Mouse (Mus musculus): ENCODE results near the gene Filip1. TPM values are rescaled to one million over a fixed set of nuclear protein-coding genes. Genes with fewer than 3 reads are reported as not detected.

The Filip1 gene
- total RNA-seq, 2 experiments from 2014 or later: 58.1 to 81.5 TPM

DNA sequence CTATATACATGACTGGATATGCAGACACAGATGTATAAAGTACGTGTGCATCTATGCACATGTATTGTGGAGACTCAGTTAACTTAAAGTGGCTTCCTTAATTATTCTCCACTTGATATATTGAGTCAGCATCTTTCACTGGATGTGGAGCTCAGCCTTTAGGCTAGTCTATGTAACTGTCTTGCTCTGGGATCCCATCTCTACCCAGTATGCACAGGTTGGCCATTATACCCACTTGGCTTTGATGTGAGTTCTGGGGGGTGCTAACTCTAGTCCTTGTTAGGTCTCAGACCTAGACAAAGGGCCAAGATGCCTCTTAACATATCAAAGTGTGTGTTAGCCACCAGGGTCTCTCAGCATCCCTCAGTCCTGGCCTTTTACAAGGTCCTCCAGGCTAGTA lies 181.4 kb downstream of the Filip1 start:
- DNase-seq (ENCODE audit: low spot score in 2 of 2): no peak

GRCm38 (mm10) chr9:79830874-79831273 lies 181.8 kb downstream of the Filip1 start:
- no peak for DNase-seq (ENCODE audit: low spot score in 2 of 2)

DNA sequence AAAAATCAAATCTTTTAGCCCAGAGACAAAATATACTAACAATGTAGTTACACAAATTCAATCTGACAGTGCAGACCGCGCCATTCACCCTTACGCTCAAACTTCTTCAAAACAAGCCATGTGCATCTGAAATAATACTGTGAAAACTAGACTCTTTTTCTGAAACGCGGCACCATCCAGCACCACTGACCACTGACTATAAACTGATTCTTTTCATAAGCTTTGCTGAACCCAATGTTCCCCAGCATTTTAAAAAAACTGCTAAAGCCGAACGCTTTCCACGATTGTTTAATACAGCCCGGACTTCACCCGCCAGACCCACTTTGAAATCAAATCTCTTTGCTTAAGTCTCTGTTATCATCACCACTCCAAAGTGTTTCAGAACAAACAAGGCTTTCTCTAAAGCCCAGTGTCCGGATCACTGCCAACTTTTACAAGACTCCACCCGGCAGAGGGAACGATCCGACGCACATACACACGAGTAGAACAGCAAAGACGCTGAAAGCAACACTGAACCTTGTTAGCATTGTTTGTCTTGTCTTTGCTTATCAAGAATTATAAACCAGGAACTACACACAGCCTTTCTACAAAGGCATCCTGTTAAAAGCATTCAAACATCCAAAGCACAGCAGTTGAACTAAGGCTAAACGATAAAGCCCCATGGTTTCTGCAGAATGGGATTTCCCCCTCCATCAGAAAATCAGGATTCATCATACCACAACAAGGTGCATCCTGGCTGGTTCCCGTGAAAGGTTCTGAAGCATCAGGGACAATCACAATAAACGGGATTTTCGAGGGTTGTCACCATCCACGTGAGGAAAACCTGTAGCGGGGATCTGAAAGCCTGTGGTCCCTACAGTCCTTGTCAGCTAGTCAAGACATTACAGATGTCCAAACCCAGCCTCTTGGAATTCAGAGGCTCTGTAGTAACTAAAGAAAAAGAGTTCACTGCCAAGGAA lies 182.5 kb downstream of the Filip1 start:
- no peak for DNase-seq (ENCODE audit: low spot score in 2 of 2)

- DNase-seq (ENCODE audit: low spot score in 2 of 2): no peak
Observed at GRCm38 (mm10) chr9:79827072-79827471, 185.6 kb downstream of the Filip1 start.

DNA sequence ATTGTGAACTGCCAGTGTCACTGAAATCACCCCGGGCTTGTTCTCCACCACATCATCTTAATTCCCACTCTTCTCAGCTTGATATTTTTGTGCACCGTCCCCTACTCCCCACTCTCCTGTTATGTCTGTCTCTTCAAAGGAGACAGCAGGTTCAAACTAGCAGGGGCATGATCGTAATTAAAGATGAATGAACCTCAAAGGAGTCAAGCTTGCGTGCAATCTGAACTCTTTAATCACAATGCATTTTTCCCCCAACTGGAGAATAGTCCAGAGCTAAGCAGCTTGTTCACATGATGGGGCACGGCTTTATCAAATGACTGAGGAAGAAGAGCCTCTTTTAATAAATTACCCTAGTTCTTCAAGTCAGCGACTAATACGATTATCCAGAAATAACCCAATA lies 187.1 kb downstream of the Filip1 start:
- DNase-seq (ENCODE audit: low spot score in 2 of 2): no peak

- DNase-seq (ENCODE audit: low spot score in 2 of 2): no peak
Observed at GRCm38 (mm10) chr9:79823856-79824255, 188.8 kb downstream of the Filip1 start.

- DNase-seq (ENCODE audit: low spot score in 2 of 2): no peak
Observed at GRCm38 (mm10) chr9:79823438-79823837, 189.2 kb downstream of the Filip1 start.

DNA sequence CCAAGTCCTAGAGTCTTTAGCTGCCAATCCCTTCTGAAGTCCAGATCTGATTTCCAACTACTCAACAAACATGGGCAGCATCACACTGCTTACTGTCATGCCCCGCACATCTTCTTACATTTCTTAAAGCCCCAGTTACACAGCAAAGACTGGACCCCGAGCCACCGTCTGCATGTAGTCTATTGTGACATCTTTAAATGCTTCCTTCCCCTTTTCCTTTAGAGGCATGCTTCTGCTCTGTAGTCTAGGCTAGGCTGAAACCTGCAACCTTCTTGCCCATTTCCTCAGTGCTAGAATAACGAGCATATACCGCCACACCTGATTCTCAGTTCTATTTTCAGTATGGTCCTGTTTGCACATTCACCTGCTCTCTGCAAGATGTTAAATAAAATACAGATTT lies 196.2 kb downstream of the Filip1 start:
- DNase-seq (ENCODE audit: low spot score in 2 of 2): no peak

- DNase-seq (ENCODE audit: low spot score in 2 of 2): no peak
Observed at GRCm38 (mm10) chr9:79816013-79816412, 196.6 kb downstream of the Filip1 start.

GRCm38 (mm10) chr9:79814592-79814991 lies 198.1 kb downstream of the Filip1 start:
- DNase-seq (ENCODE audit: low spot score in 2 of 2): no peak

- DNase-seq (ENCODE audit: low spot score in 2 of 2): no peak
Observed at GRCm38 (mm10) chr9:79810969-79811902, 201.4 kb downstream of the Filip1 start.

DNA sequence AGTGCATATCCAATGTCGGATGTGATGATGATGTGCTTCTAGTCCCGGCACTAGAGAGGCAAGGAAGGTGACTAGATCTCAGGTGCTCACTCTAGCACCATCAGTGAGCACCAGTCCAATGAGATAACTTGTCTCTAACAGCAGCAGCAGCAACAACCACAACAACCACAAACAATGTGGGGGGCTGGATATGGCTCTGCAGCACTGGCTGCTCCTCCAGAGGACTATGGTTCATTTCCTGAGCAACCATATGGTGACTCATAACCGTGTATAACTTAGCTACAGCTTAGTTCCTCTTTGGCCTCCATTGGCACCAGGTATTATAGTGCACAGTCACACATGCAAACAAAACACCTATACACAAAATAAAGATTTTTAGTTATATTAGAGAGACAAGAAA lies 202.1 kb downstream of the Filip1 start:
- DNase-seq (ENCODE audit: low spot score in 2 of 2): no peak

GRCm38 (mm10) chr9:79809411-79809810 lies 203.2 kb downstream of the Filip1 start:
- DNase-seq (ENCODE audit: low spot score in 2 of 2): no peak

DNA sequence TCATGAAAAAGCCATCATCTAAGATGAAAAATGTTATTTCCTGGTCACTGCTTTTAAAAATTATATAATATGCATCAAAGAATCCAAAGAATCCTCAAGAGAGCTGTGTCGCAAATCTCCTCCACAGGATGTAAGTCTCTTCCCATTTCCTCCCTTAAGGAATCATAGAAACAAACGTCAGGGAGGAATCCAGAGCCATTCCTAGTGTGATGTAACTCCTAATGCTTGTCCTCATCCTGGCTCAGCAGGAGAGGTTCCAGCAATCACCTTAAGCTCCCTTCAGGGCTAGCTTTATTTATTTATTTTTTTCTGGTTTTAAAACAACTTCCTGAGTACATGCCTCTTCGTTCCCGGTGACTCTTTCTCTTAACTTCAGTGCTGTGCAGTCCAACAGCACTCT lies 205.5 kb downstream of the Filip1 start:
- DNase-seq (ENCODE audit: low spot score in 2 of 2): no peak

- no peak for DNase-seq (ENCODE audit: low spot score in 2 of 2)
Observed at GRCm38 (mm10) chr9:79806317-79807075, 206.2 kb downstream of the Filip1 start.

GRCm38 (mm10) chr9:79805426-79805825 lies 207.2 kb downstream of the Filip1 start:
- no peak for DNase-seq (ENCODE audit: low spot score in 2 of 2)

- DNase-seq (ENCODE audit: low spot score in 2 of 2): no peak
Observed at GRCm38 (mm10) chr9:79796461-79797135, 216.1 kb downstream of the Filip1 start.

DNA sequence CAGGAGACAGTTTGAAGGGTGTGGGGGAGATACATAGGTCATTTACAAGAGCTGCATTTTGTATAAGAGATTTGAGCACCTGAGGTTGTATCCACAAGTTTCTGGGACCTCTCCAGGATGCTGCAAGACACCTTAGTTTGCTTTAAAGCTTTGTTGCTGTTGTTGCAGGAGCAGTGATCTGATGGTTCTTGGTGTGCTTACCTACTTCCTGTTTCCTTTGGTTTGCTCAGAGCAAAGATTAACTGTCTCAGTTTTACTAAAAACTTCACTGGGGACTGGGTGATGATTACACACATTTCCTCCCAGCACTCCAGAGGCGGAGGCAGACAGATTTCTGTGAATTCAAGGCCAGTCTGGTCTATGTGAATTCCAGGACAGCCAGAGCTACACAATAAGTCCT lies 217.6 kb downstream of the Filip1 start:
- DNase-seq (ENCODE audit: low spot score in 2 of 2): no peak

GRCm38 (mm10) chr9:79792841-79793835 lies 219.5 kb downstream of the Filip1 start, which contains the start of gene Tmem30a:
Gene Tmem30a (minus strand): TSS chr9:79793507.
- peak; percentile 91 to 93 for DNase-seq (ENCODE audit: low spot score in 2 of 2)
